Mouse (Mus musculus): ENCODE results near the gene Ccdc170. TPM values are rescaled to one million over a fixed set of nuclear protein-coding genes. Genes with fewer than 3 reads are reported as not detected.
"Not testable (repeated sequence)": the region's sequence is repeated elsewhere in the genome, so short reads cannot be mapped to it uniquely, and the experiment has no call there.

The Ccdc170 gene
- polyA plus RNA-seq, 1 experiment from 2014 or later = 0.11 TPM

- Histone ChIP-seq H3K27ac (ENCODE audit: low read depth, low read length) (no peak overlapping the region), H3K9ac (ENCODE audit: low read length) (no peak overlapping the region), H3K4me3 (ENCODE audit: low read depth, low read length) (no peak overlapping the region), H3K4me2 (no peak overlapping the region), H3K36me3 (ENCODE audit: control insufficient read depth, insufficient read depth, low read length) (no peaks in the 10 kb centered on the region), H3K9me3 (ENCODE audit: control insufficient read depth, low read length) (no peaks in the 10 kb centered on the region), H3K27me3 (ENCODE audit: control insufficient read depth, insufficient read depth, low read length) (no peaks in the 10 kb centered on the region), H3K4me1 (ENCODE audit: control insufficient read depth, insufficient read depth, low read length) (no peaks in the 10 kb centered on the region)
- ATAC-seq (ENCODE audit: low FRiP score) (no peak), DNase-seq (ENCODE audit: low spot score, missing footprints) (no peak)
- 63% methylated on average over 2 of the region's 2 CpGs for WGBS
Observed at GRCm38 (mm10) chr10:4600796-4601474, 118.6 kb downstream of the Ccdc170 start.

- ATAC-seq (ENCODE audit: low FRiP score); H3K27me3 ChIP-seq (ENCODE audit: control insufficient read depth, insufficient read depth, low read length); H3K4me3 ChIP-seq (ENCODE audit: low read depth, low read length); H3K27ac ChIP-seq (ENCODE audit: low read depth, low read length); H3K36me3 ChIP-seq (ENCODE audit: control insufficient read depth, insufficient read depth, low read length); H3K4me1 ChIP-seq (ENCODE audit: control insufficient read depth, insufficient read depth, low read length); H3K9ac ChIP-seq (ENCODE audit: low read length); H3K9me3 ChIP-seq (ENCODE audit: control insufficient read depth, low read length); DNase-seq (ENCODE audit: low spot score, missing footprints); H3K4me2 ChIP-seq: not testable (repeated sequence)
Observed at GRCm38 (mm10) chr10:4601612-4602011, 119.3 kb downstream of the Ccdc170 start.

- Histone ChIP-seq H3K4me3 (ENCODE audit: low read depth, low read length) (no peak overlapping the region), H3K9me3 (ENCODE audit: control insufficient read depth, low read length) (no peaks in the 10 kb centered on the region), H3K4me1 (ENCODE audit: control insufficient read depth, insufficient read depth, low read length) (no peaks in the 10 kb centered on the region), H3K27ac (ENCODE audit: low read depth, low read length) (no peak overlapping the region), H3K27me3 (ENCODE audit: control insufficient read depth, insufficient read depth, low read length) (no peaks in the 10 kb centered on the region), H3K9ac (ENCODE audit: low read length) (no peak overlapping the region), H3K36me3 (ENCODE audit: control insufficient read depth, insufficient read depth, low read length) (no peaks in the 10 kb centered on the region), H3K4me2 (no peak overlapping the region)
- WGBS = 85% methylated on average over 4 of the region's 4 CpGs
- no peak for DNase-seq (ENCODE audit: low spot score, missing footprints)
- no peak for ATAC-seq (ENCODE audit: low FRiP score)
Observed at GRCm38 (mm10) chr10:4602466-4602865, 120.2 kb downstream of the Ccdc170 start.

GRCm38 (mm10) chr10:4604527-4605209 is 122.4 kb downstream of the Ccdc170 start:
- ATAC-seq (ENCODE audit: low FRiP score) = no peak
- DNase-seq (ENCODE audit: low spot score, missing footprints) = no peak
- WGBS = 84% methylated on average over 4 of the region's 4 CpGs
- Histone ChIP-seq H3K9me3 (ENCODE audit: control insufficient read depth, low read length) (no peaks in the 10 kb centered on the region), H3K36me3 (ENCODE audit: control insufficient read depth, insufficient read depth, low read length) (no peaks in the 10 kb centered on the region), H3K4me2 (no peak overlapping the region), H3K4me1 (ENCODE audit: control insufficient read depth, insufficient read depth, low read length) (no peaks in the 10 kb centered on the region), H3K27ac (ENCODE audit: low read depth, low read length) (no peak overlapping the region), H3K27me3 (ENCODE audit: control insufficient read depth, insufficient read depth, low read length) (no peaks in the 10 kb centered on the region), H3K4me3 (ENCODE audit: low read depth, low read length) (no peak overlapping the region), H3K9ac (ENCODE audit: low read length) (no peak overlapping the region)

GRCm38 (mm10) chr10:4610234-4610633 is 127.9 kb downstream of the Ccdc170 start:
- no peak overlapping the region for H3K9ac ChIP-seq (ENCODE audit: low read length)
- H3K27me3 ChIP-seq (ENCODE audit: control insufficient read depth, insufficient read depth, low read length) = no peaks in the 10 kb centered on the region
- DNase-seq (ENCODE audit: low spot score, missing footprints) (no peak), ATAC-seq (ENCODE audit: low FRiP score) (no peak)
- H3K4me3 ChIP-seq (ENCODE audit: low read depth, low read length) = no peak overlapping the region
- H3K27ac ChIP-seq (ENCODE audit: low read depth, low read length) = no peak overlapping the region
- H3K4me2 ChIP-seq = no peak overlapping the region
- no peaks in the 10 kb centered on the region for H3K4me1 ChIP-seq (ENCODE audit: control insufficient read depth, insufficient read depth, low read length)
- no peaks in the 10 kb centered on the region for H3K9me3 ChIP-seq (ENCODE audit: control insufficient read depth, low read length)
- H3K36me3 ChIP-seq (ENCODE audit: control insufficient read depth, insufficient read depth, low read length) = no peaks in the 10 kb centered on the region
- WGBS = 85% methylated on average over 2 of the region's 2 CpGs

- H3K9me3 ChIP-seq (ENCODE audit: control insufficient read depth, low read length) = no peaks in the 10 kb centered on the region
- no peaks in the 10 kb centered on the region for H3K36me3 ChIP-seq (ENCODE audit: control insufficient read depth, insufficient read depth, low read length)
- H3K27ac ChIP-seq (ENCODE audit: low read depth, low read length) = no peak within 1 kb of the TSS
- DNase-seq (ENCODE audit: low spot score, missing footprints) (no peak), ATAC-seq (ENCODE audit: low FRiP score) (no peak)
- H3K4me2 ChIP-seq = no peak within 1 kb of the TSS
- H3K4me1 ChIP-seq (ENCODE audit: control insufficient read depth, insufficient read depth, low read length) = no peaks in the 10 kb centered on the region
- H3K27me3 ChIP-seq (ENCODE audit: control insufficient read depth, insufficient read depth, low read length) = no peaks in the 10 kb centered on the region
- H3K4me3 ChIP-seq (ENCODE audit: low read depth, low read length) = no peak within 1 kb of the TSS
- WGBS = 55% methylated on average over 13 of the region's 13 CpGs
- no peak within 1 kb of the TSS for H3K9ac ChIP-seq (ENCODE audit: low read length)
Observed at GRCm38 (mm10) chr10:4611386-4612155, 129.3 kb downstream of the Ccdc170 start, which contains the start of gene Esr1. Gene Esr1 (plus strand): TSS chr10:4611593.

Other genes with a start within 250 kb of the Ccdc170 start
- 42.1 and 44.1 TPM in 2 replicates for gene Akap12, start 216.1 kb upstream of the Ccdc170 start, polyA plus RNA-seq (2014; fragmentation: Nextera tagmentation; extraction: Ambion mirVana)
- gene Zbtb2, start 94.4 kb upstream of the Ccdc170 start, polyA plus RNA-seq (2014; fragmentation: Nextera tagmentation; extraction: Ambion mirVana) = 24.0 and 25.6 TPM in 2 replicates
- gene Rmnd1, start 50.1 kb upstream of the Ccdc170 start, polyA plus RNA-seq (2014; fragmentation: Nextera tagmentation; extraction: Ambion mirVana) = 46.7 and 50.7 TPM in 2 replicates
- gene Armt1, start 50.0 kb upstream of the Ccdc170 start, polyA plus RNA-seq (2014; fragmentation: Nextera tagmentation; extraction: Ambion mirVana) = 27.7 and 30.5 TPM in 2 replicates
- 0.03 and 0.12 TPM in 2 replicates for gene Esr1, start 129.1 kb downstream of the Ccdc170 start, polyA plus RNA-seq (2014; fragmentation: Nextera tagmentation; extraction: Ambion mirVana)